Mouse (Mus musculus) hindbrain, embryonic 11.5 days (tissue): ENCODE measurements around the gene Slf2. TPM values are rescaled to one million over a fixed set of nuclear protein-coding genes. Genes with fewer than 3 reads are reported as not detected.
A peak's percentile ranks its signal among the peaks of the same experiment; 100 is the strongest.

Experiments
- ATAC-seq: fragments of 200-750 bp; cut with Nextera tagmentation; 2 replicates; pipeline ENCODE4 v1.8.0; 2017; ENCODE audit warnings: mild to moderate bottlenecking, moderate TSS enrichment, moderate library complexity; ENCODE audit not compliant: low FRiP score
- DNase-seq: peaks from one replicate; pipeline ENCODE4 v3.0.0-alpha.2; 2015; ENCODE audit warnings: low spot score
- H3K27ac ChIP-seq: fragments of 300-500 bp; sonication (generic); 2 replicates; pipeline ENCODE4 v1.5.1; 2014; ENCODE audit warnings: mild to moderate bottlenecking, low read depth, low read length
- H3K27me3 ChIP-seq: fragments of 300-500 bp; sonication (generic); 2 replicates; pipeline ENCODE4 v1.6.1; 2014; ENCODE audit warnings: mild to moderate bottlenecking, low read length, moderate library complexity, mixed read lengths; ENCODE audit not compliant: control insufficient read depth, insufficient read depth
- H3K36me3 ChIP-seq: fragments of 300-500 bp; sonication (generic); 2 replicates; pipeline ENCODE4 v1.6.1; 2014; ENCODE audit warnings: mild to moderate bottlenecking, low read length, moderate library complexity, mixed read lengths; ENCODE audit not compliant: control insufficient read depth, insufficient read depth
- H3K4me1 ChIP-seq: fragments of 300-500 bp; sonication (generic); replicated peaks from 2 replicates; pipeline ENCODE4 v1.6.1; 2014; ENCODE audit warnings: low read length, mixed read lengths; ENCODE audit not compliant: control insufficient read depth, insufficient read depth
- H3K4me2 ChIP-seq: fragments of 300-500 bp; sonication (generic); replicated peaks from 2 replicates; pipeline ENCODE4 v1.6.1; 2014; ENCODE audit warnings: mild to moderate bottlenecking, low read depth, low read length
- H3K4me3 ChIP-seq: fragments of 300-500 bp; sonication (generic); 2 replicates; pipeline ENCODE4 v1.5.1; 2014; ENCODE audit warnings: low read depth, low read length
- H3K9ac ChIP-seq: fragments of 300-500 bp; sonication (generic); 2 replicates; pipeline ENCODE4 v1.6.1; 2014; ENCODE audit warnings: low read depth, low read length
- H3K9me3 ChIP-seq: fragments of 300-500 bp; sonication (generic); 2 replicates; pipeline ENCODE4 v1.6.1; 2016; ENCODE audit warnings: low read length; ENCODE audit not compliant: control insufficient read depth
- WGBS: fragments of 180-500 bp; shearing (Covaris S2); extraction: QIAGEN DNeasy Blood & Tissue Kit; methylation state at CpG from one replicate; pipeline ENCODE4 v1.1.7; 2014; 5-methylcytosine and 5-hydroxymethylcytosine counted together
- polyA plus RNA-seq: library from polyadenylated mRNA; unstranded; fragments of >200 nt; fragmentation: Nextera tagmentation; extraction: Ambion mirVana; gene quantifications from 2 replicates; pipeline ENCODE4 v1.2.1, GENCODE M21; 2014

Slf2 gene
- polyA plus RNA-seq, 1 experiment from 2014 or later: 44.7 TPM

- Histone ChIP-seq H3K4me1 (peaks cover 10% of the 10 kb centered on the region), H3K27ac (no peak within 1 kb of the TSS), H3K4me2 (peak within 1 kb of the TSS; percentile 71), H3K36me3 (peaks cover 6% of the 10 kb centered on the region; the same call in 1 of the 2 replicates), H3K9ac (peak within 1 kb of the TSS; percentile 54; the same call in 1 of the 2 replicates), H3K9me3 (no peaks in the 10 kb centered on the region), H3K27me3 (no peaks in the 10 kb centered on the region), H3K4me3 (peak within 1 kb of the TSS; percentile 69)
- ATAC-seq (no peak), DNase-seq (peak; percentile 35)
- WGBS: 13% methylated on average over 10 of the region's 10 CpGs
Observed at GRCm38 (mm10) chr19:45014335-45014971, 83.5 kb downstream of the Slf2 start, which contains the start of gene Lzts2. TSS of gene Lzts2 (plus strand) at chr19:45014414.

- Histone ChIP-seq H3K9me3 (no peaks in the 10 kb centered on the region), H3K4me1 (peaks cover 10% of the 10 kb centered on the region), H3K27me3 (no peaks in the 10 kb centered on the region), H3K4me3 (peak overlapping the region; percentile 69), H3K27ac (no peak overlapping the region), H3K9ac (peak overlapping the region; percentile 54; the same call in 1 of the 2 replicates), H3K36me3 (peaks cover 6% of the 10 kb centered on the region; the same call in 1 of the 2 replicates), H3K4me2 (peak overlapping the region; percentile 71)
- DNase-seq: peak; percentile 58
- no peak for ATAC-seq
- WGBS: under 1% methylated on average over 22 of the region's 25 CpGs
Observed at GRCm38 (mm10) chr19:45014981-45015402, 84.0 kb downstream of the Slf2 start.

GRCm38 (mm10) chr19:45015518-45016281 lies 84.7 kb downstream of the Slf2 start:
- Histone ChIP-seq H3K9me3 (no peaks in the 10 kb centered on the region), H3K4me2 (peak overlapping the region; percentile 71), H3K27me3 (no peaks in the 10 kb centered on the region), H3K4me1 (peaks cover 10% of the 10 kb centered on the region), H3K27ac (peak overlapping the region; percentile 97), H3K36me3 (peaks cover 2% of the 10 kb centered on the region; the same call in 1 of the 2 replicates), H3K9ac (peak overlapping the region; percentile 54), H3K4me3 (peak overlapping the region; percentile 69)
- DNase-seq (peak; percentile 56), ATAC-seq (peak; percentile 36)
- WGBS: under 1% methylated on average over 32 of the region's 34 CpGs

GRCm38 (mm10) chr19:45016341-45017215 lies 85.6 kb downstream of the Slf2 start:
- no peaks in the 10 kb centered on the region for H3K9me3 ChIP-seq
- H3K4me1 ChIP-seq: peaks cover 14% of the 10 kb centered on the region
- under 1% methylated on average over 17 of the region's 18 CpGs for WGBS
- peak overlapping the region; percentile 71 for H3K4me2 ChIP-seq
- peak overlapping the region; percentile 97 for H3K27ac ChIP-seq
- H3K36me3 ChIP-seq: 0 out of 2 replicates have a peak, but pooled peaks cover 3% of the 10 kb centered on the region
- DNase-seq (peak; percentile 73), ATAC-seq (peak; percentile 31)
- peak overlapping the region; percentile 91 for H3K9ac ChIP-seq
- no peaks in the 10 kb centered on the region for H3K27me3 ChIP-seq
- H3K4me3 ChIP-seq: peak overlapping the region; percentile 69

- H3K27ac ChIP-seq: peak overlapping the region; percentile 97
- WGBS: 0% methylated on average over 26 of the region's 27 CpGs
- peak overlapping the region; percentile 91 for H3K9ac ChIP-seq
- H3K4me2 ChIP-seq: peak overlapping the region; percentile 71
- DNase-seq (peak; percentile 89), ATAC-seq (peak; percentile 80)
- 0 out of 2 replicates have a peak, but pooled peaks cover 4% of the 10 kb centered on the region for H3K36me3 ChIP-seq
- no peaks in the 10 kb centered on the region for H3K27me3 ChIP-seq
- H3K4me3 ChIP-seq: peak overlapping the region; percentile 69
- H3K4me1 ChIP-seq: peaks cover 16% of the 10 kb centered on the region
- no peaks in the 10 kb centered on the region for H3K9me3 ChIP-seq
Observed at GRCm38 (mm10) chr19:45017216-45017771, 86.3 kb downstream of the Slf2 start.

GRCm38 (mm10) chr19:45017909-45018308 lies 87.0 kb downstream of the Slf2 start:
- WGBS: 0% methylated on average over 28 of the region's 48 CpGs
- no peaks in the 10 kb centered on the region for H3K9me3 ChIP-seq
- H3K9ac ChIP-seq: peak overlapping the region; percentile 91
- H3K27me3 ChIP-seq: no peaks in the 10 kb centered on the region
- H3K36me3 ChIP-seq: 0 out of 2 replicates have a peak, but pooled peaks cover 7% of the 10 kb centered on the region
- H3K4me3 ChIP-seq: peak overlapping the region; percentile 69
- DNase-seq: peak; percentile 89
- H3K4me1 ChIP-seq: peaks cover 16% of the 10 kb centered on the region
- peak overlapping the region; percentile 97 for H3K27ac ChIP-seq
- H3K4me2 ChIP-seq: peak overlapping the region; percentile 71
- peak; percentile 69 for ATAC-seq

GRCm38 (mm10) chr19:45018351-45018831 lies 87.4 kb downstream of the Slf2 start:
- Histone ChIP-seq H3K27ac (peak overlapping the region; percentile 97), H3K4me1 (peaks cover 16% of the 10 kb centered on the region), H3K36me3 (peaks cover 8% of the 10 kb centered on the region; the same call in 1 of the 2 replicates), H3K9me3 (no peaks in the 10 kb centered on the region), H3K4me3 (peak overlapping the region; percentile 69), H3K4me2 (peak overlapping the region; percentile 71), H3K27me3 (no peaks in the 10 kb centered on the region), H3K9ac (peak overlapping the region; percentile 91)
- DNase-seq (peak; percentile 58), ATAC-seq (peak; percentile 3; the same call in 1 of the 2 replicates)
- under 1% methylated on average over 13 of the region's 13 CpGs for WGBS
